Mouse (Mus musculus) CH12.LX (cell line): ENCODE data around the gene Hist1h4f. TPM values are rescaled to one million over a fixed set of nuclear protein-coding genes. Genes with fewer than 3 reads are reported as not detected.
A peak's percentile ranks its signal among the peaks of the same experiment; 100 is the strongest.
"Not testable (repeated sequence)": the region's sequence is repeated elsewhere in the genome, so short reads cannot be mapped to it uniquely, and the experiment has no call there.

Experiments used
- DNase-seq: peaks from one replicate; pipeline ENCODE4 v3.0.0-alpha.2; 2013; ENCODE audit errors: extremely low read depth
- H3K27ac ChIP-seq: 2 replicates; pipeline ENCODE4 v1.5.1; 2012; ENCODE audit warnings: low read depth, mild to moderate bottlenecking, control low read depth, moderate library complexity; ENCODE audit not compliant: insufficient read depth
- H3K27me3 ChIP-seq: replicated peaks from 2 replicates; pipeline ENCODE3; 2012; ENCODE audit warnings: inconsistent platforms
- H3K36me3 ChIP-seq, 2 experiments: replicated peaks in 1 of 2; 2 replicates each; pipeline versions ENCODE3 to v1.6.1; 2012; ENCODE audit warnings: inconsistent platforms in 1 of 2, low read length in 1 of 2, mild to moderate bottlenecking in 1 of 2, mixed read lengths in 1 of 2, moderate library complexity in 1 of 2; ENCODE audit not compliant: control insufficient read depth in 1 of 2, insufficient read depth in 1 of 2
- H3K4me1 ChIP-seq, 2 experiments: 2 replicates each; pipeline ENCODE4 v1.6.1; 2012; ENCODE audit warnings: inconsistent platforms in 1 of 2, moderate library complexity in 1 of 2; ENCODE audit not compliant: insufficient read depth in 2 of 2, control insufficient read depth in 1 of 2
- H3K4me2 ChIP-seq: 2 replicates; pipeline ENCODE4 v1.6.1; 2012; ENCODE audit warnings: low read depth, mild to moderate bottlenecking, control low read depth; ENCODE audit not compliant: poor library complexity, insufficient read depth, severe bottlenecking
- H3K4me3 ChIP-seq, 3 experiments: fragments of 150-350 bp in 1 of 3; sonication (generic) in 1 of 3; replicated peaks in 1 of 3; 2 replicates each; pipeline versions ENCODE3 to v1.5.1; 2011 to 2012; ENCODE audit warnings: low read depth in 2 of 3, low read length in 2 of 3, mild to moderate bottlenecking in 2 of 3, moderate library complexity in 2 of 3, control low read depth in 1 of 3, improper control_type of control experiment in 1 of 3, inconsistent platforms in 1 of 3, mixed read lengths in 1 of 3; ENCODE audit not compliant: poor library complexity in 1 of 3
- H3K79me2 ChIP-seq: replicated peaks from 2 replicates; pipeline ENCODE4 v1.6.1; 2012; ENCODE audit warnings: mild to moderate bottlenecking, moderate library complexity; ENCODE audit not compliant: control insufficient read depth, poor library complexity, insufficient read depth, severe bottlenecking; ENCODE audit errors: extremely low read depth
- H3K9ac ChIP-seq: 2 replicates; pipeline ENCODE4 v1.6.1; 2012; ENCODE audit warnings: low read depth, mild to moderate bottlenecking, control low read depth, moderate library complexity; ENCODE audit not compliant: insufficient read depth
- H3K9me3 ChIP-seq: replicated peaks from 2 replicates; pipeline ENCODE3; 2012; ENCODE audit warnings: low read length, inconsistent platforms, mixed read lengths
- BHLHE40 ChIP-seq: IDR thresholded peaks from 2 replicates; pipeline ENCODE4 v1.6.1; 2011; ENCODE audit warnings: mild to moderate bottlenecking, low read depth, low read length, improper control_type of control experiment
- CHD1 ChIP-seq: IDR thresholded peaks from 2 replicates; pipeline ENCODE4 v1.6.1; 2012; ENCODE audit warnings: low read depth, low read length, improper control_type of control experiment, inconsistent platforms
- CHD2 ChIP-seq: IDR thresholded peaks from 2 replicates; pipeline ENCODE4 v1.6.1; 2011; ENCODE audit warnings: low read length, improper control_type of control experiment
- ELF1 ChIP-seq: IDR thresholded peaks from 2 replicates; pipeline ENCODE4 v1.6.1; 2014; ENCODE audit warnings: low read depth, mild to moderate bottlenecking, inconsistent platforms, low read length, improper control_type of control experiment
- ETS1 ChIP-seq: conservative IDR thresholded peaks from 2 replicates; pipeline ENCODE4 v1.6.1; 2012; ENCODE audit warnings: low read depth, mild to moderate bottlenecking, inconsistent platforms, low read length, improper control_type of control experiment, moderate library complexity
- GABPA ChIP-seq: IDR thresholded peaks from 2 replicates; pipeline ENCODE4 v1.6.1; 2012; ENCODE audit warnings: low read depth, low read length, improper control_type of control experiment, inconsistent platforms; ENCODE audit not compliant: insufficient replicate concordance
- IRF4 ChIP-seq: IDR thresholded peaks from 2 replicates; pipeline ENCODE4 v1.6.1; 2014; ENCODE audit warnings: low read depth, mild to moderate bottlenecking, inconsistent platforms, low read length, improper control_type of control experiment
- JUND ChIP-seq: conservative IDR thresholded peaks from 2 replicates; pipeline ENCODE4 v1.6.1; 2011; ENCODE audit warnings: low read depth, low read length, improper control_type of control experiment
- KAT2A ChIP-seq: IDR thresholded peaks from 2 replicates; pipeline ENCODE4 v1.6.1; 2012; ENCODE audit warnings: low read length, improper control_type of control experiment, inconsistent platforms; ENCODE audit not compliant: insufficient replicate concordance
- MAFK ChIP-seq: IDR thresholded peaks from 2 replicates; pipeline ENCODE4 v1.6.1; 2011; ENCODE audit warnings: low read length, improper control_type of control experiment; ENCODE audit not compliant: insufficient replicate concordance
- MAX ChIP-seq: IDR thresholded peaks from 2 replicates; pipeline ENCODE4 v1.6.1; 2011; ENCODE audit warnings: low read length, improper control_type of control experiment
- MAZ ChIP-seq: IDR thresholded peaks from 2 replicates; pipeline ENCODE4 v1.6.1; 2012; ENCODE audit warnings: low read depth, mild to moderate bottlenecking, inconsistent platforms, low read length, improper control_type of control experiment, moderate library complexity
- MEF2A ChIP-seq: IDR thresholded peaks from 2 replicates; pipeline ENCODE4 v1.6.1; 2014; ENCODE audit warnings: low read depth, mild to moderate bottlenecking, inconsistent platforms, low read length, improper control_type of control experiment, borderline replicate concordance
- MXI1 ChIP-seq: IDR thresholded peaks from 2 replicates; pipeline ENCODE4 v1.6.1; 2011; ENCODE audit warnings: mild to moderate bottlenecking, low read depth, low read length, improper control_type of control experiment
- NELFE ChIP-seq: IDR thresholded peaks from 2 replicates; pipeline ENCODE4 v1.6.1; 2011; ENCODE audit warnings: low read depth, low read length, improper control_type of control experiment
- PAX5 ChIP-seq: IDR thresholded peaks from 2 replicates; pipeline ENCODE4 v1.6.1; 2012; ENCODE audit warnings: low read length, inconsistent platforms, mixed read lengths
- POLR2AphosphoS2 ChIP-seq: IDR thresholded peaks from 2 replicates; pipeline ENCODE4 v1.6.1; 2011; ENCODE audit warnings: low read depth, low read length, improper control_type of control experiment
- RAD21 ChIP-seq: IDR thresholded peaks from 2 replicates; pipeline ENCODE4 v1.6.1; 2011; ENCODE audit warnings: low read depth, mild to moderate bottlenecking, low read length, improper control_type of control experiment, moderate library complexity
- SIN3A ChIP-seq: IDR thresholded peaks from 2 replicates; pipeline ENCODE4 v1.6.1; 2012; ENCODE audit warnings: low read length, improper control_type of control experiment, inconsistent platforms
- SMC3 ChIP-seq: IDR thresholded peaks from 2 replicates; pipeline ENCODE4 v1.6.1; 2011; ENCODE audit warnings: low read depth, low read length, improper control_type of control experiment
- TBP ChIP-seq: conservative IDR thresholded peaks from 2 replicates; pipeline ENCODE4 v1.6.1; 2011; ENCODE audit warnings: low read depth, low read length, improper control_type of control experiment
- TCF12 ChIP-seq: IDR thresholded peaks from 2 replicates; pipeline ENCODE4 v1.6.1; 2014; ENCODE audit warnings: low read depth, mild to moderate bottlenecking, inconsistent platforms, low read length, improper control_type of control experiment
- ZC3H11A ChIP-seq: IDR thresholded peaks from 2 replicates; pipeline ENCODE4 v1.6.1; 2012; ENCODE audit warnings: low read depth, mild to moderate bottlenecking, inconsistent platforms, low read length, improper control_type of control experiment
- ZKSCAN1 ChIP-seq: IDR thresholded peaks from 2 replicates; pipeline ENCODE4 v1.6.1; 2012; ENCODE audit warnings: low read depth, inconsistent platforms, low read length, improper control_type of control experiment, borderline replicate concordance
- ZNF384 ChIP-seq: IDR thresholded peaks from 2 replicates; pipeline ENCODE4 v1.6.1; 2012; ENCODE audit warnings: low read depth, low read length, improper control_type of control experiment, inconsistent platforms
- dilution Hi-C: fragments of 300-500 bp; cut with MboI; formaldehyde crosslinking; loops from 2 replicates; pipeline ENCODE4 v1.14.3; 2020; ENCODE audit warnings: low sequenced_read_pairs; ENCODE audit not compliant: extremely low pct_unique_long_range_greater_than_20kb, extremely low pct_ligation_motif_present
- in situ Hi-C: fragments of 300-500 bp; cut with MboI; formaldehyde crosslinking; loops from 3 replicates; pipeline ENCODE4 v1.14.3; 2019; ENCODE audit warnings: low sequenced_read_pairs, low pct_ligation_motif_present, low pct_unique_long_range_greater_than_20kb, mixed read lengths
- polyA plus RNA-seq: library from polyadenylated mRNA; unstranded; fragments of >175 nt; gene quantifications from 2 replicates; pipeline ENCODE4 v1.2.1, GENCODE M21; 2012; ENCODE audit warnings: low read depth; ENCODE audit not compliant: insufficient read length
- total RNA-seq, 2 experiments: library from RNA; depleted of rRNA; stranded (reverse); fragments of 300-350 nt in 1 of 2; fragments of >200 nt in 1 of 2; gene quantifications; 2 replicates each; pipeline ENCODE4 v1.2.3; 2012 to 2014

The Hist1h4f gene
- total and polyA plus RNA-seq, 3 experiments, result 9.0 to 4,902 (median 27.1) TPM

DNA sequence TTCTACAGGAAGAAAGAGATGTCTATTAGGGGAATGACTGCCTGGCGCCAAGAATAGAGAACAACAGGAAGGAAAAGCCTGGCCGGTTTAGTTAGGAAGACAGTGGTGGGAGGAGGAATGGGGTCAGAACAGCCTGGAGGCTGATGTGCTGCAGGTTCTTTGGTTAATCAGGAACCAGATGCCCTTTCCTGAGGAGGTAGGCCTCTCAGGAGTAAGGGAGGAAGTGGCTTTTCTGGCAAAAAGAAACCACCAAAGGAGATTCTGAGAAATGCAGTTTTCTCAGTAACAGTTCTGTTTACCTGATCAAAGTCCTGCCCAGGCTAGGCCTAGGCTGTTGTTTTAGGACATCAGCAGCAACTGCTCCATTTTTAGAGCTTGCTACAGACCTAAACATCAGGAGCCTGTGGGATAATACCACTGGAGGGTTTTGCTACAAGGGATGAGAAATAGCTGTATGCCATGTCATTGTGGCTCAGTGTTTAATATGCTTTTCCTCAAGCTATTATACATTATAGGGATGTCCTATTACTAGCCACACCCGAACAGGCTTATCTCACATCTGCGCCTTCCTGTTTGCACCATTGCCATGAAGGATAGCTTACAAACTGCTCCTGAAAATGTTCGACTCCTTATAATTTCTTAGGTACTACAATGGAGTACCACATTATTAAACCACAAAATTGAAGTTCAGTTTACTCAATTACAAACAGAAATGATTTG is 41.8 kb upstream of the Hist1h4f start:
- Histone ChIP-seq H3K27me3 (no peaks in the 10 kb centered on the region), H3K9ac (no peak overlapping the region; the same call in 1 of the 2 replicates), H3K27ac (no peak overlapping the region), H3K4me2 (no peak overlapping the region), H3K9me3 (no peaks in the 10 kb centered on the region), H3K36me3 (no peaks in the 10 kb centered on the region), H3K4me1 (peaks cover 2 to 47% of the 10 kb centered on the region in 2 experiments; a peak in 3 of 4 replicates), H3K79me2 (no peaks in the 10 kb centered on the region), H3K4me3 (no peak overlapping the region)
- no peak for DNase-seq
- TF ChIP-seq MEF2A (no peak), RAD21 (no peak), ZNF384 (no peak), ZC3H11A (no peak), SMC3 (no peak), POLR2AphosphoS2 (no peak), MAX (no peak), MAFK (no peak), CHD1 (no peak), NELFE (no peak), JUND (no peak), KAT2A (no peak)
- in situ Hi-C loops, result loop anchor here (5.0 kb wide), 1 partner anchor 161 kb away; no protein-coding TSS in a partner anchor
- dilution Hi-C loops, result no loop called here

DNA sequence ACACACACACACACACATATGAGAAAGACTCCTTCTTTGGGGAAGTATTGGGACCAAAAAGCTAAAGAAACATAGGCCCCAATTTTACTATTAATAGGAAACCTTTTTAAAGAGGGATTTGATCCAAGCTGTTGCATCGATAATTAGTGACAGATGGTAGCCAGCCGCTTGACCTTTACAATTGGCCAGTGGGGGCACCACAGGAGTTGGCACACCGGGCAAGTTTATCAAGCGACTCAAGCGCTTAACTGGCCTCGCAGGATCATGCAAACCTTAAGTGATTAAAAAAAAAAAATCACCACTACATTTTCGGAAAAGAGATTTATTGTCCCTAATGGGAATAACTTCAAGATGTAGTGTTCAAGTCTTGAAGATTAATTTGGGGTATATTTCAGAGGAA is 41.2 kb upstream of the Hist1h4f start:
- Histone ChIP-seq H3K9ac (no peak overlapping the region), H3K4me2 (no peak overlapping the region)

DNA sequence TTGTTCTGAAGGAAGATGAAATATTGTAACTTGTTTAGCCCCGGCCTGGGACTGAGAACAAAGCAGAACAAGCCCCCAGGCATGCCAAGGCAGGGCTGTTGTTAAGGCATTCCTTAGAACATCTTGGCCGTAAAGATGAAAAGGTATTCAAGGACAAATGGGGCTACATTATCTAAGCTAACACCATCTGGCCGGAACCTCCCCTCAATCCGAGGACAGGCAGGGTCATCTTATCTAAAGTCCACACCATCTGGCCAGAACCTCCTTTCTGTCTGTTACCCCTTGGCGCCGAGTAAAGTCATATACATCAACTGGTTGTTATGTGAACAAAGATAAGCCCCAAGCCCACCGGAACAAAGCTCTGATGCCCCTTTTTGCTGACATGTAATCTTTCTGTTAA is 40.4 kb upstream of the Hist1h4f start:
- H3K79me2 ChIP-seq, H3K36me3 ChIP-seq, DNase-seq, H3K27me3 ChIP-seq, dilution Hi-C loops, H3K9me3 ChIP-seq, H3K27ac ChIP-seq, H3K4me3 ChIP-seq: not testable (repeated sequence)
- Histone ChIP-seq H3K4me1 (peaks cover under 1 to 40% of the 10 kb centered on the region in 2 experiments; a peak in 3 of 4 replicates), H3K9ac (peak overlapping the region; percentile 40; the same call in 1 of the 2 replicates), H3K4me2 (peak overlapping the region; percentile 51; the same call in 1 of the 2 replicates)
- in situ Hi-C loops, result loop anchor here (5.0 kb wide), 1 partner anchor 160 kb away; no protein-coding TSS in a partner anchor

More for the DNA sequence above, 41.2 kb upstream of the Hist1h4f start:
- H3K79me2 ChIP-seq, result no peaks in the 10 kb centered on the region
- in situ Hi-C loops, result loop anchor here (5.0 kb wide), 1 partner anchor 160 kb away; no protein-coding TSS in a partner anchor
- no peak for TF ChIP-seq PAX5
- TF ChIP-seq BHLHE40, result no peak
- TF ChIP-seq CHD2, result no peak
- no peak for TF ChIP-seq ETS1
- TF ChIP-seq TCF12, result no peak
- no peak for TF ChIP-seq IRF4
- TF ChIP-seq ZKSCAN1, result no peak
- TF ChIP-seq SMC3, result no peak
- TF ChIP-seq MAZ, result no peak
- TF ChIP-seq SIN3A, result no peak
- no peak for TF ChIP-seq MXI1
- no peak for TF ChIP-seq TBP
- TF ChIP-seq ELF1, result no peak
- no peak for TF ChIP-seq GABPA
- no peak for TF ChIP-seq NELFE
- dilution Hi-C loops, result no loop called here
- no peak overlapping the region for H3K27ac ChIP-seq
- no peak overlapping the region for H3K4me3 ChIP-seq
- no peaks in the 10 kb centered on the region for H3K36me3 ChIP-seq
- H3K4me1 ChIP-seq, result peaks cover 2 to 45% of the 10 kb centered on the region in 2 experiments; a peak in 3 of 4 replicates
- H3K27me3 ChIP-seq, result no peaks in the 10 kb centered on the region
- no peaks in the 10 kb centered on the region for H3K9me3 ChIP-seq
- DNase-seq, result no peak
